In the genomic region with DNA sequence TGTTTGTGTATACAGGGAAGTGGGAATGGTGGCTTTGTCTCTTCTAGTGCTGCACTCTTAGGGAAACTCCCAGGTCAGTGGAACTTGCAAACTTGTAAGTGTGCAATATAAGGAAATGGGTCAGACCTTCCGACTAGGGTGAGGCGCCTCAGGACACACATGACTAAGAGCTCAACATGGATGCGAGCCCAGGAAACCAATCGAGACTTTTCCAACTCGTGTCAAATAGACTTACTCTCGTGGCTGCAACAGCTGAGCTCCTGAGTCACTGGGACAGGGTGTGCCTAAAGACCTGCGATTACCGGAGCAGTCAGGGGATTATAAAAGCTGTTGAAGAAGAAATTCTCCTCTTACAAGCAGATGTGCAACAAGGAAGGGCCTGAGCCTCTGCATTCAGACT, we compare ENCODE assay signal across 13 mouse cellular contexts. TPM values are rescaled to one million over a fixed set of nuclear protein-coding genes. Genes with fewer than 3 reads are reported as not detected.
DNase-seq lines count a peak whose midpoint lies in the region; ATAC-seq and TF ChIP-seq lines count a peak whose summit lies in the region.
"Had no signal": no experiment of that assay in that cellular context is flagged by ENCODE, and none has a peak within 500 bp of the region (broad histone marks: within the 10 kb centered on the region; RNA-seq: fewer than 3 reads in every experiment).

No protein-coding gene starts in this region.

- H3K79me2 ChIP-seq in myocyte (ENCODE audit: control insufficient read depth, insufficient read depth), result no peaks in the 10 kb centered on the region

- no peak for TF ChIP-seq POLR2A in myocyte (IDR thresholded peaks at IDR 0.05; ENCODE audit: insufficient read length, low read depth)

- no peak overlapping the region for H3ac ChIP-seq in myocyte (ENCODE audit: control insufficient read depth, insufficient read length)

- no peak overlapping the region for H3K4me2 ChIP-seq in embryonic facial prominence, embryonic 14.5 days (ENCODE audit: low read depth, low read length)
- peak overlapping the region; percentile 13 for H3K4me2 ChIP-seq in myocyte (ENCODE audit: low read depth)
- H3K4me2 ChIP-seq: embryonic facial prominence, embryonic 12.5 days; hindbrain, embryonic 13.5 days; limb, embryonic 12.5 days had no signal

- 66% methylated on average over 8 of the region's 8 CpGs for WGBS in embryonic facial prominence, embryonic 14.5 days
- WGBS in embryonic facial prominence, embryonic 10.5 days, result 88% methylated on average over 8 of the region's 8 CpGs

- no peak for ATAC-seq in embryonic facial prominence, embryonic 14.5 days (ENCODE audit: low read depth)
- no peak for ATAC-seq in frontal cortex, adult (ENCODE audit: low TSS enrichment)

- intact Hi-C loops in heart, postnatal 10 days (cut with DNase I), result loop anchor here (5.0 kb wide), 1 partner anchor 92 kb away; no protein-coding TSS in a partner anchor

- H3K9me3 ChIP-seq in embryonic facial prominence, embryonic 14.5 days (ENCODE audit: control insufficient read depth, low read length), result no peaks in the 10 kb centered on the region
- H3K9me3 ChIP-seq in embryonic facial prominence, embryonic 10.5 days, result no peaks in the 10 kb centered on the region
- H3K9me3 ChIP-seq: embryonic facial prominence, embryonic 12.5 days; hindbrain, embryonic 13.5 days; limb, embryonic 12.5 days had no signal

- H3K36me3 ChIP-seq in embryonic facial prominence, embryonic 14.5 days (ENCODE audit: control insufficient read depth, insufficient read depth, low read length), result no peaks in the 10 kb centered on the region
- no peaks in the 10 kb centered on the region for H3K36me3 ChIP-seq in embryonic facial prominence, embryonic 10.5 days (replicated peaks)
- H3K36me3 ChIP-seq in myocyte (ENCODE audit: control insufficient read depth, insufficient read depth), result no peaks in the 10 kb centered on the region
- H3K36me3 ChIP-seq: embryonic facial prominence, embryonic 12.5 days; hindbrain, embryonic 13.5 days; limb, embryonic 12.5 days had no signal

- H3K27ac ChIP-seq in embryonic facial prominence, embryonic 14.5 days (replicated peaks; ENCODE audit: low read depth, low read length), result no peak overlapping the region
- H3K27ac ChIP-seq in embryonic facial prominence, embryonic 10.5 days (replicated peaks), result no peak overlapping the region
- H3K27ac ChIP-seq: embryonic facial prominence, embryonic 12.5 days; hindbrain, embryonic 13.5 days; limb, embryonic 12.5 days had no signal

- peaks cover 24% of the 10 kb centered on the region for H3K4me1 ChIP-seq in embryonic facial prominence, embryonic 14.5 days (ENCODE audit: control insufficient read depth, insufficient read depth, low read length)
- peaks cover 15% of the 10 kb centered on the region; the same call in 1 of the 2 replicates for H3K4me1 ChIP-seq in embryonic facial prominence, embryonic 10.5 days

- peak; percentile 48 for DNase-seq in embryonic facial prominence, embryonic 14.5 days (ENCODE audit: low spot score)
- DNase-seq in embryonic facial prominence, embryonic 10.5 days (ENCODE audit: low spot score), result no peak
- peak; percentile 31 for DNase-seq in ZHBTc4 (ENCODE audit: low read depth, low spot score)
- peak; percentile 39 to 40 for DNase-seq in heart, postnatal 10 days
- DNase-seq in ovary, postnatal 14 days (ENCODE audit: low spot score), result no peak
- DNase-seq in left cerebral cortex, adult 9 months (ENCODE audit: low spot score in 2 of 2), result no peak
- DNase-seq: cerebellum, adult 9-11 months; layer of hippocampus, adult 9-11 months had no signal

- no peaks in the 10 kb centered on the region for H3K27me3 ChIP-seq in embryonic facial prominence, embryonic 14.5 days (replicated peaks; ENCODE audit: control insufficient read depth, insufficient read depth, low read length)
- H3K27me3 ChIP-seq in embryonic facial prominence, embryonic 10.5 days (replicated peaks; ENCODE audit: low read depth, poor library complexity, severe bottlenecking), result no peaks in the 10 kb centered on the region
- H3K27me3 ChIP-seq in myocyte (ENCODE audit: control insufficient read depth, insufficient read depth, insufficient read length), result peaks cover 6% of the 10 kb centered on the region
- H3K27me3 ChIP-seq: embryonic facial prominence, embryonic 12.5 days; hindbrain, embryonic 13.5 days had no signal

- no peak overlapping the region for H3K9ac ChIP-seq in embryonic facial prominence, embryonic 14.5 days (ENCODE audit: low read depth, low read length)
- H3K9ac ChIP-seq: embryonic facial prominence, embryonic 12.5 days; hindbrain, embryonic 13.5 days; limb, embryonic 12.5 days had no signal

- no peak overlapping the region for H3K4me3 ChIP-seq in embryonic facial prominence, embryonic 14.5 days (ENCODE audit: low read depth, low read length)
- no peak overlapping the region for H3K4me3 ChIP-seq in embryonic facial prominence, embryonic 10.5 days
- H3K4me3 ChIP-seq in myocyte, result no peak overlapping the region
- H3K4me3 ChIP-seq: embryonic facial prominence, embryonic 12.5 days; hindbrain, embryonic 13.5 days; limb, embryonic 12.5 days had no signal

TF ChIP-seq in myocyte, 11 proteins besides CTCF, POLR2A, EP300 and RAD21:
- no peak for TF ChIP-seq TCF3 (IDR thresholded peaks at IDR 0.05; ENCODE audit: insufficient read length, low read depth)
- no peak for TF ChIP-seq MYOG (IDR thresholded peaks at IDR 0.05; ENCODE audit: control insufficient read depth in 1 of 3, insufficient read depth in 1 of 3, insufficient read length in 2 of 3, low read depth in 2 of 3)
- no peak for TF ChIP-seq POLR2AphosphoS2 (IDR thresholded peaks at IDR 0.05; ENCODE audit: insufficient read length, low read depth)
- no peak for TF ChIP-seq CEBPB (IDR thresholded peaks at IDR 0.05; ENCODE audit: insufficient read depth, poor library complexity, severe bottlenecking)
- no peak for TF ChIP-seq REST (IDR thresholded peaks at IDR 0.05; ENCODE audit: insufficient read depth, insufficient read length)
- TF ChIP-seq MYOD1 (IDR thresholded peaks at IDR 0.05; ENCODE audit: control insufficient read depth in 1 of 3, insufficient read length in 2 of 3, low read depth in 2 of 3), result no peak
- no peak for TF ChIP-seq SRF (IDR thresholded peaks at IDR 0.05; ENCODE audit: control insufficient read depth, insufficient read length, low read depth)

RNA-seq across cellular contexts. Expression of a gene that starts 33.9 kb away (rescaled TPM):
- 45.7 and 51.2 TPM in 2 replicates for polyA plus RNA-seq in embryonic facial prominence, embryonic 14.5 days (2014; fragmentation: Nextera tagmentation; extraction: Ambion mirVana)
- polyA plus RNA-seq in embryonic facial prominence, embryonic 10.5 days (2016; fragmentation: Nextera tagmentation; extraction: Ambion mirVana), result 105 and 106 TPM in 2 replicates
- total RNA-seq in heart, postnatal 10 days (2021), result 10 to 100 TPM; 12.0 to 12.1 TPM
- polyA plus RNA-seq in myocyte (2012; fragmentation: generic; extraction: Trizol), result 18.9 TPM

Comparison
In these comparisons a context has a peak if more than half of its experiments do, and no peak if none do; other contexts are left out.
1. DNase-seq: peak in embryonic facial prominence, embryonic 14.5 days (single experiment), ZHBTc4 (single experiment) and heart, postnatal 10 days (2 of 2); none in embryonic facial prominence, embryonic 10.5 days (single experiment), ovary, postnatal 14 days (single experiment) and left cerebral cortex, adult 9 months (0 of 2).